Mouse (Mus musculus) embryonic facial prominence, embryonic 15.5 days (tissue): ENCODE measurements around the gene Ccdc154. TPM values are rescaled to one million over a fixed set of nuclear protein-coding genes. Genes with fewer than 3 reads are reported as not detected.
"Not testable (repeated sequence)": the region's sequence is repeated elsewhere in the genome, so short reads cannot be mapped to it uniquely, and the experiment has no call there.

ENCODE experiments used
- ATAC-seq: fragments of 200-750 bp; cut with Nextera tagmentation; 2 replicates; pipeline ENCODE4 v1.8.0; 2017; ENCODE audit warnings: low read depth, moderate TSS enrichment; ENCODE audit not compliant: insufficient number of reproducible peaks, low FRiP score, low TSS enrichment
- H3K27ac ChIP-seq: fragments of 300-500 bp; sonication (generic); replicated peaks from 2 replicates; pipeline ENCODE4 v1.5.1; 2015; ENCODE audit warnings: mild to moderate bottlenecking, inconsistent platforms
- H3K27me3 ChIP-seq: fragments of 300-500 bp; sonication (generic); 2 replicates; pipeline ENCODE4 v1.6.1; 2015; ENCODE audit warnings: inconsistent platforms
- H3K36me3 ChIP-seq: fragments of 300-500 bp; sonication (generic); 2 replicates; pipeline ENCODE4 v1.6.1; 2015; ENCODE audit warnings: mild to moderate bottlenecking, inconsistent platforms
- H3K4me1 ChIP-seq: fragments of 300-500 bp; sonication (generic); 2 replicates; pipeline ENCODE4 v1.6.1; 2015; ENCODE audit warnings: inconsistent platforms
- H3K4me2 ChIP-seq: fragments of 300-500 bp; sonication (generic); replicated peaks from 2 replicates; pipeline ENCODE4 v1.6.1; 2015; ENCODE audit warnings: mild to moderate bottlenecking, inconsistent platforms
- H3K4me3 ChIP-seq: fragments of 300-500 bp; sonication (generic); replicated peaks from 2 replicates; pipeline ENCODE4 v1.5.1; 2015; ENCODE audit warnings: mild to moderate bottlenecking, inconsistent platforms
- H3K9ac ChIP-seq: fragments of 300-500 bp; sonication (generic); 2 replicates; pipeline ENCODE4 v1.6.1; 2015; ENCODE audit warnings: inconsistent platforms
- H3K9me3 ChIP-seq: fragments of 300-500 bp; sonication (generic); replicated peaks from 2 replicates; pipeline ENCODE4 v1.6.1; 2016; ENCODE audit warnings: inconsistent platforms
- WGBS: fragments of 180-500 bp; shearing (Covaris S2); methylation state at CpG from one replicate; pipeline ENCODE4 v1.1.7; 2015; 5-methylcytosine and 5-hydroxymethylcytosine counted together
- polyA plus RNA-seq: library from polyadenylated mRNA; unstranded; fragments of >200 nt; fragmentation: Nextera tagmentation; extraction: Ambion mirVana; gene quantifications from 2 replicates; pipeline ENCODE4 v1.2.1, GENCODE M21; 2015

The Ccdc154 gene
- polyA plus RNA-seq, result 0.16 and 0.24 TPM in 2 replicates

GRCm38 (mm10) chr17:25162161-25162560, at the start of gene Ccdc154:
Gene Ccdc154 (plus strand): TSS chr17:25162461.
- 92% methylated on average over 1 of the region's 1 CpGs for WGBS
- Histone ChIP-seq H3K9me3 (no peaks in the 10 kb centered on the region), H3K4me3 (no peak within 1 kb of the TSS), H3K27ac (no peak within 1 kb of the TSS), H3K36me3 (peaks cover 41% of the 10 kb centered on the region), H3K9ac (no peak within 1 kb of the TSS), H3K27me3 (no peaks in the 10 kb centered on the region), H3K4me1 (no peaks in the 10 kb centered on the region), H3K4me2 (no peak within 1 kb of the TSS)
- ATAC-seq, result no peak

DNA sequence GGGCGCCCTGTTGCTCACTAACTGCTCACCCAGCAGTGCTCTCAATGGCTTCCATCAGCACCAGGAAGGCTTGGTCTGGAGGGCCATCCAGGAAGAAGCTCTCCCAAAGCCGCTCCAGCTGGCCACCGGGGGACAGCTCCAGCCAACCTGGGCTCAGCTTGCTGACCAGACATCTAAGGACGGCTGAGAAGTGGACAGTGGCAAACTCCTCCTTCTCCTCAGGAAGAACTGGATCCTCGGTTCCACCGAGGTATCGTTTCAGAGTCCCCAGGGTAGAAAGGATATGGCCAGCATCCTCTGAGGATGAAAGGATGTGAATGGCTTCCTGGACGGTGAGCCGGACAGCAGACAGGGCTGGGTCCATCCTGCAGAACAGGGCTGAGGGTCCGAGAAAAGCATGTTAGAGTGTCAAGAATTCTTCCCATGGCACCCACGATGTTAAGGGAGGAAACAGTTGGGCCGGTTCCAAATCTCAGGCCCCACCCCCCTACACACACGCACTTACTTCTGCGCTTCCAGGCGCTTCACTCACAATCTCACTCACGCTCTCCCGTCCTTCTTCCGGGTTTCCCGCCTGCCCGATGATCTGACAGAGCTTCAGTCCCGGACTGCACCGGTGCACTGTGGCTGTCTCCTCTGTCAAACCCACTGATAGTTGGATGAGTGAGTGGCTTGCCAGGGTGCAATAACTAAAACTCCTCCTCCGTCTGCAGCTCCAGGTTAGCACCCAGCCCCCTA, 47.2 kb upstream of the Ccdc154 start:
- no peaks in the 10 kb centered on the region for H3K27me3 ChIP-seq
- peaks cover 14% of the 10 kb centered on the region for H3K4me1 ChIP-seq
- peak overlapping the region; percentile 65 for H3K9ac ChIP-seq
- WGBS, result 8% methylated on average over 23 of the region's 23 CpGs
- H3K27ac ChIP-seq, result peak overlapping the region; percentile 95
- peak overlapping the region; percentile 67 for H3K4me3 ChIP-seq
- peak overlapping the region; percentile 94 for H3K4me2 ChIP-seq
- peaks cover 29% of the 10 kb centered on the region for H3K36me3 ChIP-seq
- no peaks in the 10 kb centered on the region for H3K9me3 ChIP-seq
- peak; percentile 53 for ATAC-seq

- H3K27me3 ChIP-seq, result no peaks in the 10 kb centered on the region
These were observed 46.4 kb upstream of the Ccdc154 start, which contains the start of gene Telo2 for GRCm38 (mm10) chr17:25115664-25116432. Gene Telo2 (minus strand): TSS chr17:25115967.

GRCm38 (mm10) chr17:25117263-25117662, 45.0 kb upstream of the Ccdc154 start:
- Histone ChIP-seq H3K4me1 (peaks cover 17% of the 10 kb centered on the region), H3K36me3 (peaks cover 14% of the 10 kb centered on the region), H3K27me3 (no peaks in the 10 kb centered on the region), H3K27ac (no peak overlapping the region), H3K4me2 (no peak overlapping the region), H3K9ac (no peak overlapping the region), H3K4me3 (no peak overlapping the region), H3K9me3 (no peaks in the 10 kb centered on the region)
- WGBS, result 38% methylated on average over 4 of the region's 4 CpGs
- no peak for ATAC-seq

More at GRCm38 (mm10) chr17:25115664-25116432, 46.4 kb upstream of the Ccdc154 start, which contains the start of gene Telo2:
- Histone ChIP-seq H3K9me3 (no peaks in the 10 kb centered on the region), H3K4me3 (peak within 1 kb of the TSS; percentile 67), H3K27ac (peak within 1 kb of the TSS; percentile 95), H3K36me3 (peaks cover 22% of the 10 kb centered on the region), H3K9ac (peak within 1 kb of the TSS; percentile 65), H3K4me2 (peak within 1 kb of the TSS; percentile 94), H3K4me1 (peaks cover 17% of the 10 kb centered on the region)
- WGBS, result 4% methylated on average over 40 of the region's 40 CpGs
- ATAC-seq, result peak; percentile 89

GRCm38 (mm10) chr17:25120406-25120805, 41.9 kb upstream of the Ccdc154 start, which contains the start of gene Ptx4:
Gene Ptx4 (plus strand): TSS chr17:25120760.
- H3K4me2 ChIP-seq, result no peak within 1 kb of the TSS
- no peaks in the 10 kb centered on the region; the same call in 1 of the 2 replicates for H3K27me3 ChIP-seq
- 11% methylated on average over 3 of the region's 3 CpGs for WGBS
- no peaks in the 10 kb centered on the region for H3K9me3 ChIP-seq
- H3K4me3 ChIP-seq, result no peak within 1 kb of the TSS
- H3K4me1 ChIP-seq, result peaks cover 10% of the 10 kb centered on the region; the same call in 1 of the 2 replicates
- no peaks in the 10 kb centered on the region for H3K36me3 ChIP-seq
- no peak for ATAC-seq
- H3K9ac ChIP-seq, result no peak within 1 kb of the TSS
- H3K27ac ChIP-seq, result no peak within 1 kb of the TSS

GRCm38 (mm10) chr17:25123979-25124378, 38.3 kb upstream of the Ccdc154 start:
- Histone ChIP-seq H3K4me3 (no peak overlapping the region), H3K27ac (no peak overlapping the region), H3K36me3 (no peaks in the 10 kb centered on the region), H3K9ac (no peak overlapping the region), H3K4me2 (no peak overlapping the region), H3K9me3 (no peaks in the 10 kb centered on the region), H3K4me1 (0 out of 2 replicates have a peak, but pooled peaks cover 3% of the 10 kb centered on the region), H3K27me3 (no peaks in the 10 kb centered on the region; the same call in 1 of the 2 replicates)
- no peak for ATAC-seq
- 33% methylated on average over 7 of the region's 7 CpGs for WGBS

DNA sequence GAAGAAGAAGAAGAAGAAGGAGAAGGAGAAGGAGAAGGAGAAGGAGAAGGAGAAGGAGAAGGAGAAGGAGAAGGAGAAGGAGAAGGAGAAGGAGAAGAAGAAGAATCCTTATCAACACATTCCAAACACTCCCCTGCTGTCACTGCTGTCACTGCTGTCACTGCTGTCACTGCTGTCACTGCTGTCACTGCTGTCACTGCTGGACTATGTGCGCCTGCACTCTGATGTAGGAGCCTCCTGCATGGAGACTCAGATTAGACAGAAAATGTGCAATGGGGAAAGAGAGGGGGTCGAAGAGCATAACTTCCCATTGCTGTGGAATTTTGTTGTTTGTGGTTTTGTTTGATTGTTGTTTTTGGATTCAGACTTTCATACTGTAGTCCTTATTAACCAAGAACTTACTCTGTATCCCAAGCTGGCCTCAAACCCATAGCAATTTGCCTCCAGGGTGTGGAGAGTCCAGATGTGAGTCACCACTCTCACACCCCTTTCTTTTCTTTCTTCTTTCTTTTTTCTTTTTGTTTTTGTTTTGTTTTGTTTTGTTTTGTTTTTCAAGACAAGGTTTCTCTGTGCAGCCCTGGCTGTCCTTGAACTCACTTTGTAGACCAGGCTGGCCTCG, 36.7 kb upstream of the Ccdc154 start:
- H3K36me3 ChIP-seq, ATAC-seq, H3K27me3 ChIP-seq, H3K9ac ChIP-seq, H3K4me3 ChIP-seq, H3K4me2 ChIP-seq, H3K27ac ChIP-seq, H3K9me3 ChIP-seq, H3K4me1 ChIP-seq: not testable (repeated sequence)
- 68% methylated on average over 3 of the region's 3 CpGs for WGBS

DNA sequence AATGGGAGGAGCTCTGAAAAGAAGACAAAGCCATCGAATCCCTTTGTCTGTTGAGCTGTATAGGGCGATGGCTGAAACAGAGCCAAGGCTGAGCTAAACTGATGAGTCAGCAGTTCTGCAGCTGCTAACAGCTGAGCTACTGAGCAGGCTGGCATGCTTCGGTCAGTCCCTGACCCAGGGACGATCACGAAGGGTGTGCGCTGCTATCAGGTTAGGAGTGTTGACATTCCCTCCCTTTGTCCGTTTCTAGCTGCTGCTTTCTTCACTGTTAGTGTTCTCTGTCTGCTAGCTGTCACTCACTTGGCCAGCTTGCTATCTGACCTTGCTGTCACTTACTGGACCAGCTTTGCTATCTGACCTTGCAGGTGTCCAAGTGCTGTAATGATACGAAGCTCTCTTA, 35.2 kb upstream of the Ccdc154 start:
- H3K4me3 ChIP-seq, result no peak overlapping the region

DNA sequence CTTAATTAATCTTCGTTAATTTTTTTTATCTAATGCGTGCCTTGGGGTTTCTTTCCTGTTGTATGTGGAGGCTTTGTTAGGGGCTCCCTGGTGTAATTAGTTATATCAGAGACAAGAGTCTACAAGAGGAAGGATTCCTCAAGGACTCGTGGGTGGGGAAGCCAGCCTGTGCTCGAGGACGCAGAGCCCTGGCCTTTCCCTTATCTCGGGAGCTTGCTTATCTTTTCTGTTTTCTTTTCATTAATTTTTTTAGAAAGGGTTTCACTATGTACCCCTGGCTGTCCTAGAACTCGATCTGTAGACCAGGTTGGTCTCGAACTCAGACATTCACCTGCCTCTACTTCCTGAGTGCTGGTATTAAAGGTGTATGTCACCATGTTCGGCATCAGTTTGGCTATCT, 34.6 kb upstream of the Ccdc154 start:
- WGBS, result 74% methylated on average over 9 of the region's 9 CpGs
- ATAC-seq, result no peak

More for the DNA sequence above, 35.2 kb upstream of the Ccdc154 start:
- Histone ChIP-seq H3K27me3 (no peaks in the 10 kb centered on the region; the same call in 1 of the 2 replicates), H3K9me3 (no peaks in the 10 kb centered on the region), H3K9ac (no peak overlapping the region), H3K27ac (no peak overlapping the region), H3K36me3 (no peaks in the 10 kb centered on the region), H3K4me2 (no peak overlapping the region), H3K4me1 (no peaks in the 10 kb centered on the region)
- 64% methylated on average over 8 of the region's 8 CpGs for WGBS
- ATAC-seq, result no peak

DNA sequence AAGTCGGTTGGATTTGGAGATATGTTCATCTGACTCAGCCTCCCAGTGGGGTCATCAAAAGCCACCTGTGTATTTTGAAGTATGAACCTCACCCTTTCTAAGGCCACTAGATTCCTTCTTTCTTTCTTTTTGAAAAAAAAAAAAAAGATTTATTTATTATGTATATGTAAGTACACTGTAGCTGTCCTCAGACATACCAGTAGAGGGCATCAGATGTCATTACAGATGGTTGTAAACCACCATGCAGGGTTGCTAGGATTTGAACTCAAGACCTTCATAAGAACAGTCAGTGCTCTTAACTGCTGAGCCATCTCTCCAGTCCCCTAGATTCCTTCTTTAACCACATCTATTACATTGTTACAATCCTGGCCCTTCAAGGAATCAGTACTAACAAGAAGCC, 32.2 kb upstream of the Ccdc154 start:
- no peak for ATAC-seq
- Histone ChIP-seq H3K9ac (no peak overlapping the region), H3K9me3 (no peaks in the 10 kb centered on the region), H3K4me1 (peaks cover 15% of the 10 kb centered on the region), H3K4me2 (no peak overlapping the region), H3K27ac (no peak overlapping the region), H3K4me3 (no peak overlapping the region), H3K27me3 (no peaks in the 10 kb centered on the region), H3K36me3 (no peaks in the 10 kb centered on the region)
- 86% methylated on average over 1 of the region's 1 CpGs for WGBS

More for the DNA sequence above, 34.6 kb upstream of the Ccdc154 start:
- H3K4me3 ChIP-seq, result no peak overlapping the region
- H3K9ac ChIP-seq, result no peak overlapping the region
- H3K36me3 ChIP-seq, result no peaks in the 10 kb centered on the region
- H3K4me1 ChIP-seq, result no peaks in the 10 kb centered on the region
- no peak overlapping the region for H3K4me2 ChIP-seq
- no peaks in the 10 kb centered on the region for H3K9me3 ChIP-seq
- H3K27ac ChIP-seq, result no peak overlapping the region
- H3K27me3 ChIP-seq, result no peaks in the 10 kb centered on the region; the same call in 1 of the 2 replicates

GRCm38 (mm10) chr17:25133275-25133698, 29.0 kb upstream of the Ccdc154 start, which contains the start of gene Clcn7:
Gene Clcn7 (plus strand): TSS chr17:25133391.
- peak within 1 kb of the TSS; percentile 58 for H3K4me2 ChIP-seq
- WGBS, result under 1% methylated on average over 40 of the region's 40 CpGs
- peak within 1 kb of the TSS; percentile 88 for H3K4me3 ChIP-seq
- peak; percentile 88 for ATAC-seq
- no peaks in the 10 kb centered on the region for H3K36me3 ChIP-seq
- H3K27ac ChIP-seq, result 0 out of 2 replicates have a peak within 1 kb of the TSS, but pooled peaks have one; percentile 13
- peaks cover 15% of the 10 kb centered on the region for H3K4me1 ChIP-seq
- H3K27me3 ChIP-seq, result no peaks in the 10 kb centered on the region
- H3K9me3 ChIP-seq, result no peaks in the 10 kb centered on the region
- H3K9ac ChIP-seq, result peak within 1 kb of the TSS; percentile 73
